Mouse (Mus musculus) urinary bladder, postnatal 4 days (tissue): ENCODE measurements at regions not wholly inside any gene's neighbourhood (a gene's known extent, or its start where the extent isn't known, plus 50 kb on each side); places are given as distances from the start of the nearest gene placed in this dataset.

Experiments
- DNase-seq, 2 experiments: peaks; one replicate each; pipeline ENCODE4 v3.0.0; 2021 to 2022; ENCODE audit warnings: low spot score in 2 of 2

- no peak for DNase-seq
Measured at GRCm38 (mm10) chr9:56547291-56547977, 129.0 kb downstream of the Hmg20a start.

GRCm38 (mm10) chr9:56549774-56550173, 131.4 kb downstream of the Hmg20a start:
- DNase-seq: no peak

- DNase-seq: no peak
Measured at GRCm38 (mm10) chr9:56550178-56550577, 131.8 kb downstream of the Hmg20a start.

- no peak for DNase-seq
Measured at GRCm38 (mm10) chr9:56551376-56552186, 133.2 kb downstream of the Hmg20a start.

DNA sequence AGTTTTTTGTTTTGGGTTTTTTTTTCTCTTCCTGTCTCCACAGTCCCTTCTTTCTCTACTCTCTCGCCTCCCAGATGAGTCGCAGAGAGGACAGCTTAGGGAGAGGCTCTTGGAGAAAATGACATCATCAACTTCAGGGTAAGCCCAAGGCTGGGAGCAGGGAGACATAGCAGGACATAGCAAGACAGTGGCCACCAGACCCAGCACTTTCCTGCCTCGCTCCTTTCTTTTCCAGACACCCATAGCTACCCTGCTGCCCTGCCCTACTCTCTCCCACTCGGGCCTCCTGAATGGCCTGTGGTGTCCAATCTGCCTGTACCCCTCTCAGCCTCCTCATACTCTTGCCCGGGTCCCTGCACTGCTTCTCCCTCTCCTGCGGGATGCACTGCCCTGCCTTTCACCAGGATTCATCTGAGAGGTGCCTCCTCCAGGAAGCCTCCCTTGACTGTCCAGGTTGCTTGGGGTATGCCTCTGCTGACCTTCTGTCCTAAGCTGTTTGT, 133.8 kb downstream of the Hmg20a start:
- no peak for DNase-seq

- DNase-seq: peak; percentile 76 to 82
Measured at GRCm38 (mm10) chr9:56552766-56553165, 134.4 kb downstream of the Hmg20a start.

DNA sequence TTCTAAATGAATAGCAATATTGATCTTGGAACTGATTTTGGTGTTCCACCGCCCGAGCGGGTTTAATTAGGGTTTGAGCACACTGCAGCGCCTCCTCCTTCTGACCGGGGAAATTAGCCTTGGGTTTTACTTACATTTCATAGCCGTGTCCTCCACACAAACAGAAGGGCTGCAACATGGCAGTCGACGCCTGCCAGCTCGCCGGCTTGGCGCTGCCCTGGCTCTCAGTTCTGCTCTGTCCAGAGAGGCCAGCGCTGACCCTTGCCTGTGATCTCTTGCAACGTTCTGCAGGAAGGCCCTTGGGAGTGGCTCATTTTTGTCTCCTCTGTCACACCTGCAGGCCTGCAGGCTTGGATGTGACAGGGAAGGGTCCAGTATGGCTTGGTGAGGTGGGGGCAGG, 135.2 kb downstream of the Hmg20a start:
- DNase-seq: no peak

- no peak for DNase-seq
Measured at GRCm38 (mm10) chr9:56554096-56554495, 135.7 kb downstream of the Hmg20a start.

DNA sequence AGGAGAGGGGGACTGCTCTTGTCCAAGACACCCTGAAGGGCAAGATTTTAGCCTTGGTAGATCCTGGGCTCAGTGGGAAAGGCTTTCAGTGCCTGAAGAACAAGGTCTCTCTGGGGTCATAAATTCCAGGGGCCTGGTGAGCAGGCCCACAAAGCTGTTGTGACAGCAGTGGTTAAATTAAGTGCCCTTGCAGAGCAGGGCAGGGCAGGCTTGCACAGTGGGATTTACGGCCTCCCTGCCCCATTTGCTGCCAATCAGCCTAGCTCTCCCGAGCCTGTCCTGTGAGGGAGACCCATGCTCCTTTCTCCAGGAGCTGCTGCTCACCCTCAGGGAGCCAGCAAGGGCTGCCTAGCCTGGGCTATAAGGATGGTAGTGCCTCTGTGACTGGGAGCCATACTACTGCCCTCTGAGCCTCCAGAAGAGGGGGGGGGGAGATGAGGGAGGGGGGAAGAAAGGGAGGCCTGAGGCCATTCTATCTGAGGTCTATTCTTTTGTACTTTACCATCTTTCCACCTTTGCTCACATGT, 141.3 kb downstream of the Hmg20a start:
- DNase-seq: no peak

DNA sequence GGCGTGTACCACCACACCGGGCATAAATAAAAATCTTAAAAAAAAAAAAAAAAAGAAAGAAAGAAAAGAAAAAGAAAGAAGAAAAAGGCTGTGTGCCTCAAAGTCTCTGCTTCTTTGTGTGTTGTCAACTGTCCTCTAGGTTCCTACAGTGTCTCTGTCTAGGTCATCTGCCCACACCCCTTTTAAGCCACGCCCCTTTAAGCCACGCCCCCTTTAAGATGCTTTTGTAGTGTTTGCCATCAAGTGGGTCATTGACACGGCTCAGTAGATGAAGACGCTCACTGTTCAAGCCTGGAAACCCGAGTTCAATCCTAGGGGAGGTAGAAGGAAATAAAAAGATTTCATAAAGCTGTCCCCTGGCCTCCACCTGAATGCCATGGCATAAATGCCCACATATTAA, 144.0 kb downstream of the Hmg20a start:
- no peak for DNase-seq

- DNase-seq: no peak
Measured at GRCm38 (mm10) chr9:56564048-56564737, 145.8 kb downstream of the Hmg20a start.
